Mouse (Mus musculus): ENCODE results near the gene Pfn1. TPM values are rescaled to one million over a fixed set of nuclear protein-coding genes. Genes with fewer than 3 reads are reported as not detected.

Pfn1 gene
- polyA plus RNA-seq, 1 experiment: 113 TPM

- Histone ChIP-seq H3K27me3 (ENCODE audit: control insufficient read depth, insufficient read depth, low read length) (no peaks in the 10 kb centered on the region), H3K27ac (ENCODE audit: control insufficient read depth, insufficient read depth, low read depth, low read length) (peak overlapping the region; percentile 95), H3K36me3 (ENCODE audit: control insufficient read depth, insufficient read depth, low read length) (no peaks in the 10 kb centered on the region; the same call in 1 of the 2 replicates), H3K4me3 (ENCODE audit: control insufficient read depth, low read depth, low read length) (peak overlapping the region; percentile 80), H3K4me1 (ENCODE audit: control insufficient read depth, insufficient read depth, low read length) (peaks cover 23% of the 10 kb centered on the region)
- TF ChIP-seq POLR2A (IDR thresholded peaks at IDR 0.05; ENCODE audit: control insufficient read depth, low read depth, low read length): peak; percentile 58; the same call in 1 of the 2 replicates
- TF ChIP-seq CTCF (IDR thresholded peaks at IDR 0.05; ENCODE audit: control insufficient read depth, insufficient read depth, insufficient replicate concordance, low read depth, low read length): no peak
Observed at GRCm38 (mm10) chr11:70654923-70655570, 603 bp upstream of the Pfn1 start.

DNA sequence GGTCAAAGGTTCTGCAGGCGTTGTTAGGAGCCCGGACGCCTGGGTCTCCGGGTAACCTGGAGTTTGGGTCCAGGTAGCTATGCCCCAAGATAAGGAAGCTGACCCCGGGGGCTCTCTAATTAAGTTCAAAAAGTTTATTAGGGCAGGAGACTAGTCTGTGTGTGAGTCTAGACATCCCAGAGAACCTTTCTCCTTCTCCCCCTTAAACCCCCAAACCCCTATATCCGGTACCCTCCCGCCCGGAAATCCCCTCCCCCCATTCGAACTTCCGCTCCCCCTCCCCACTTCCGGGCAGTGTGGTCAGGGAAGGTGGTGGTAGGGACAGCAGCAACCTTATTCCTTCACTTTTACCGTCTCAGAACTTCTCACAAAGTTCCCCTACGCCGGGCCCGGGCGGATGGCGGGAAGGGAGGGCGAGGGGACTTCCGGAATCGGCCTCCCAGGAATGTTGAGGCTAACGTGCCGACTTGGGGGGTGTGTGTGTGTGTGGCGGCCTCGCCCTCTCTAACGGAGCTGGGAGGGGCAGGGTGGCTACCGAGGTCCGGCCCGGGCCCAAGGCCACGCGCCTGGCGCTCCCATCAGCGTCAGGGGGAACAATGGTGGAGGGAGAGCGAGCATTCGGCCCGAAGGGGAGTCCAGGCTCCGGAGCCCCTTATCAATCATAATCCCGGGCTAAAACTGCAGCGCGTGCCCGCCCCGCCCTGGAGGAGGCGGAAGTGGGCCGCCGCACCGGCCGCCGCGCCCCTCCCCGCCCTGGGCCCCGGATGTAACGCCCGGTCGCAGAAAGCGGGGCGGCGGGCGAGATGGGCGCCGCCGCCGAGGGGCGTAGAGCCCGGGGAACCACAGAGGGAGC, 873 bp downstream of the Pfn1 start:
- peaks cover 23% of the 10 kb centered on the region for H3K4me1 ChIP-seq (ENCODE audit: control insufficient read depth, insufficient read depth, low read length)
- H3K27ac ChIP-seq (ENCODE audit: control insufficient read depth, insufficient read depth, low read depth, low read length): peak overlapping the region; percentile 100
- no peaks in the 10 kb centered on the region for H3K27me3 ChIP-seq (ENCODE audit: control insufficient read depth, insufficient read depth, low read length)
- no peak; the same call in 1 of the 2 replicates for TF ChIP-seq POLR2A (IDR thresholded peaks at IDR 0.05; ENCODE audit: control insufficient read depth, low read depth, low read length)
- TF ChIP-seq CTCF (IDR thresholded peaks at IDR 0.05; ENCODE audit: control insufficient read depth, insufficient read depth, insufficient replicate concordance, low read depth, low read length): no peak
- H3K4me3 ChIP-seq (ENCODE audit: control insufficient read depth, low read depth, low read length): peak overlapping the region; percentile 100
- H3K36me3 ChIP-seq (ENCODE audit: control insufficient read depth, insufficient read depth, low read length): no peaks in the 10 kb centered on the region; the same call in 1 of the 2 replicates

DNA sequence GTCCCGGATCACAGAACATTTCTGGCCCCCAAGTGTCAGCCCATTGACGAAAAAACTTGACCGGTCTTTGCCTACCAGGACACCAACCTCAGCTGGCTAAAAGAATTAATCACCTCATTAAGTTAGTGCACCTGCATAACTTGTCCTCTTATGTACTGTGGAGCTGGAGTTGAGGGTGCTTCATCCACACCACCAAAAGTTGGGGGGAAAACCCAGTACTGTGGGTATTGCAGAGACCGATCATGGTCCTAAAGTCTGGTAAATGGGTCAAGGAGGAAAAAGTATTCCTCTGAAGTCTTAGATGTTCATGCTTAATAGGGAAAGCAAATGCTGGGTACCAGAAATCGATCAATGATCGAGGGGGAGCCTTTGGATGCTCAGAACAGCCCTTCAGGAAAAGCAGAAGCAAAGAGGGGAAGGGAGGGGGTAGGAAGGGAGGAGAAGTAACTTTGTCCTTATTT, 1.5 kb downstream of the Pfn1 start:
- Histone ChIP-seq H3K27me3 (ENCODE audit: control insufficient read depth, insufficient read depth, low read length) (no peaks in the 10 kb centered on the region), H3K4me1 (ENCODE audit: control insufficient read depth, insufficient read depth, low read length) (peaks cover 23% of the 10 kb centered on the region), H3K36me3 (ENCODE audit: control insufficient read depth, insufficient read depth, low read length) (no peaks in the 10 kb centered on the region; the same call in 1 of the 2 replicates)

GRCm38 (mm10) chr11:70652029-70652883, 2.2 kb downstream of the Pfn1 start:
- no peaks in the 10 kb centered on the region; the same call in 1 of the 2 replicates for H3K36me3 ChIP-seq (ENCODE audit: control insufficient read depth, insufficient read depth, low read length)
- H3K4me1 ChIP-seq (ENCODE audit: control insufficient read depth, insufficient read depth, low read length): peaks cover 24% of the 10 kb centered on the region

More for the DNA sequence above, 1.5 kb downstream of the Pfn1 start:
- peak overlapping the region; percentile 58 for H3K27ac ChIP-seq (ENCODE audit: control insufficient read depth, insufficient read depth, low read depth, low read length)
- TF ChIP-seq CTCF (IDR thresholded peaks at IDR 0.05; ENCODE audit: control insufficient read depth, insufficient read depth, insufficient replicate concordance, low read depth, low read length) (no peak), POLR2A (IDR thresholded peaks at IDR 0.05; ENCODE audit: control insufficient read depth, low read depth, low read length) (no peak)
- peak overlapping the region; percentile 100 for H3K4me3 ChIP-seq (ENCODE audit: control insufficient read depth, low read depth, low read length)

DNA sequence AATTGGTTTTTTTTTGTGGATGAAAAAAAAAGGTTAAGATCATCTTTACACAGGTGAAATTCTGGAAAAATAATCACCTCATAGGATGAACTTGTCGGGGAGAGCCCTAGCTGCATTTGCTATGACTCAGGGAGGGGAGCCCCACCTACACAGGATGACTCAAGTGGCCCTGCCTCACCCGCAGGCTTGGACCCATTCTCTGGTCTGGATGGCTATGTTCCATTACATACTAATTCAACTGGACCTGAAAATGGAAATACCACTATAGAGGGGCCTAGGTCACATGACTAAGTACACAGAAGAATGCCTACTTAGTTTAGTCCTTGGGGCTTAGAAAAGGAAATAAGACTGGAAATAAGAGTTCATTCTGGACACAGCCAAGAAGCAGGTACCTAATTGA, 3.1 kb downstream of the Pfn1 start:
- no peak for TF ChIP-seq POLR2A (IDR thresholded peaks at IDR 0.05; ENCODE audit: control insufficient read depth, low read depth, low read length)
- TF ChIP-seq CTCF (IDR thresholded peaks at IDR 0.05; ENCODE audit: control insufficient read depth, insufficient read depth, insufficient replicate concordance, low read depth, low read length): no peak
- no peak overlapping the region for H3K4me3 ChIP-seq (ENCODE audit: control insufficient read depth, low read depth, low read length)
- H3K27me3 ChIP-seq (ENCODE audit: control insufficient read depth, insufficient read depth, low read length): no peaks in the 10 kb centered on the region
- peaks cover 19% of the 10 kb centered on the region for H3K4me1 ChIP-seq (ENCODE audit: control insufficient read depth, insufficient read depth, low read length)
- no peak overlapping the region for H3K27ac ChIP-seq (ENCODE audit: control insufficient read depth, insufficient read depth, low read depth, low read length)
- H3K36me3 ChIP-seq (ENCODE audit: control insufficient read depth, insufficient read depth, low read length): no peaks in the 10 kb centered on the region; the same call in 1 of the 2 replicates

More at GRCm38 (mm10) chr11:70652029-70652883, 2.2 kb downstream of the Pfn1 start:
- TF ChIP-seq POLR2A (IDR thresholded peaks at IDR 0.05; ENCODE audit: control insufficient read depth, low read depth, low read length): no peak
- no peak for TF ChIP-seq CTCF (IDR thresholded peaks at IDR 0.05; ENCODE audit: control insufficient read depth, insufficient read depth, insufficient replicate concordance, low read depth, low read length)
- no peaks in the 10 kb centered on the region for H3K27me3 ChIP-seq (ENCODE audit: control insufficient read depth, insufficient read depth, low read length)
- peak overlapping the region; percentile 100 for H3K4me3 ChIP-seq (ENCODE audit: control insufficient read depth, low read depth, low read length)
- no peak overlapping the region; the same call in 1 of the 2 replicates for H3K27ac ChIP-seq (ENCODE audit: control insufficient read depth, insufficient read depth, low read depth, low read length)

GRCm38 (mm10) chr11:70650322-70651175, 3.9 kb downstream of the Pfn1 start:
- Histone ChIP-seq H3K27ac (ENCODE audit: control insufficient read depth, insufficient read depth, low read depth, low read length) (no peak overlapping the region), H3K4me3 (ENCODE audit: control insufficient read depth, low read depth, low read length) (no peak overlapping the region), H3K36me3 (ENCODE audit: control insufficient read depth, insufficient read depth, low read length) (no peaks in the 10 kb centered on the region; the same call in 1 of the 2 replicates), H3K27me3 (ENCODE audit: control insufficient read depth, insufficient read depth, low read length) (no peaks in the 10 kb centered on the region), H3K4me1 (ENCODE audit: control insufficient read depth, insufficient read depth, low read length) (peaks cover 19% of the 10 kb centered on the region)
- no peak for TF ChIP-seq POLR2A (IDR thresholded peaks at IDR 0.05; ENCODE audit: control insufficient read depth, low read depth, low read length)
- TF ChIP-seq CTCF (IDR thresholded peaks at IDR 0.05; ENCODE audit: control insufficient read depth, insufficient read depth, insufficient replicate concordance, low read depth, low read length): no peak
